Mouse (Mus musculus): ENCODE results near the gene Ttc23.

The Ttc23 gene

DNA sequence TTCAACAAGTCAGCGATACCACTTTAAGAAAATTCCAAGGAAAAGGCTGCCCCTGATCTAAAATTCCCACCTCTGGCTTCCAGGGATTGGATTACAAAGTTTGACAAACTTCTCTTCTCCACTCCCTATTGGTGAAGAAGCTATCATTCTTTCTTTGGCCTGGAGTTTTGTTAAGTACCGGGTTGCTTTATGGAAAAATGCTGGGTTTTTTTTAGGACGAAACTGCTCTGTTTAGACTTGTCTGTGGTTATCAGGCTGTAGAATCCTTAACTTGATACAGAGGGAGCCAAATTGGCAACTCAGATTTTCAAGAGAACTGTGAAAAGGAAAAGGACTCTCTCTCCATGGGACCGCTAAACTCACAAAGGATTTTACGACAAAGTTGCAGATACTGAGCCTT is at the start of gene Ttc23:
Gene Ttc23, plus strand, starts transcription at position 134 of the 400 bp plus-strand sequence.
- Histone ChIP-seq H3K4me3 (replicated peaks; ENCODE audit: low read length) (peak within 1 kb of the TSS; percentile 91), H3K36me3 (ENCODE audit: insufficient read depth, low read length) (no peaks in the 10 kb centered on the region)

DNA sequence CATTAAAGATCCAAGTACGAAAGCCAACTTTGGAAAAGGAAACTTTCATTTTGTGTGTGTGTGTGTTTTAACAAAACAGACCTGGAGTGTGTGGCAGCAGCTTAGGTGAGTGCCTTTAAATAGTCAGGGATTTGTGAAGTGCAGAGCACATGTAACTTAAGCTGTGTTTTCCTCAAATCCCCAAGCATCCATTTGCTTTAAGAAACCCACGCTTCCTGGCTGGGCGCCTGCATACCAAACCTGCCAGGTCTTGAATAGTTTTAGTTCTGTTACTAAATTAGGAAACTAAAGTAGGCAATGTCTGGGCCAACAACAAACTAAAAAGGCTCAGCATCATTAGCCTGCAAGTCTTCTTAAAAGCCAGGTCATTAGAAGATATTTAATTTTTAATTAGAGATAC is 49.2 kb upstream of the Ttc23 start:
- no peaks in the 10 kb centered on the region for H3K27me3 ChIP-seq (ENCODE audit: insufficient read depth, low read length)
- H3K4me1 ChIP-seq (replicated peaks; ENCODE audit: low read depth, low read length) = peaks cover 2% of the 10 kb centered on the region; the same call in 1 of the 2 replicates
- H3K4me3 ChIP-seq (replicated peaks; ENCODE audit: low read length) = no peak overlapping the region
- no peaks in the 10 kb centered on the region for H3K36me3 ChIP-seq (ENCODE audit: insufficient read depth, low read length)
- H3K9me3 ChIP-seq (ENCODE audit: low read length) = no peaks in the 10 kb centered on the region
- TF ChIP-seq CTCF (conservative IDR thresholded peaks at IDR 0.05; ENCODE audit: low read length) (no peak), POU5F1 (IDR thresholded peaks at IDR 0.05; ENCODE audit: borderline replicate concordance, low read length) (no peak)

More for the DNA sequence above, at the start of gene Ttc23:
- TF ChIP-seq POU5F1 (IDR thresholded peaks at IDR 0.05; ENCODE audit: borderline replicate concordance, low read length) = no peak
- no peak for TF ChIP-seq NANOG (IDR thresholded peaks at IDR 0.05; ENCODE audit: borderline replicate concordance, low read length)
- TF ChIP-seq CTCF (conservative IDR thresholded peaks at IDR 0.05; ENCODE audit: low read length) = no peak
- H3K9me3 ChIP-seq (ENCODE audit: low read length) = no peaks in the 10 kb centered on the region
- H3K27me3 ChIP-seq (ENCODE audit: insufficient read depth, low read length) = no peaks in the 10 kb centered on the region
- H3K4me1 ChIP-seq (replicated peaks; ENCODE audit: low read depth, low read length) = peaks cover 47% of the 10 kb centered on the region

DNA sequence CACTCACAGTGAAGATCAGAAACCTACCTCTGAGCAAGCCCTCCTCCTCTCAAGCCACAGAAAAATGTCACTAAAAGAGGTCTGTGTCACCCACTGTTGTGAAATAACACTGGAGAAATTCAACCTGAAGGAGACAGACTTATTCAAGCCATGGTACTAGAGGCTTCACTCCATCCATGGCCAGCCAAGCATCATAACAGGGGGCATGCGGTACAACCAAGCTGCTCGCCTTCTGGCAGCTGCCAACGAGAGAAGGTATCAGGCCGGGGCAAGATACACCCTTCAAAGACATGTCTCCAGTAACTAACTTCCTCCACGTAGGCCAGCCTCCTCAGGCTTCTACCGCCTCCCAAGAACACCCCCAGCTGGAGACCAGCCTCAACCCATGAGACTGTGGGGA is 42.1 kb upstream of the Ttc23 start:
- no peaks in the 10 kb centered on the region for H3K27me3 ChIP-seq (ENCODE audit: insufficient read depth, low read length)
- H3K9me3 ChIP-seq (ENCODE audit: low read length) = no peaks in the 10 kb centered on the region
- TF ChIP-seq CTCF (conservative IDR thresholded peaks at IDR 0.05; ENCODE audit: low read length) (no peak), POU5F1 (IDR thresholded peaks at IDR 0.05; ENCODE audit: borderline replicate concordance, low read length) (no peak), NANOG (IDR thresholded peaks at IDR 0.05; ENCODE audit: borderline replicate concordance, low read length) (no peak)

DNA sequence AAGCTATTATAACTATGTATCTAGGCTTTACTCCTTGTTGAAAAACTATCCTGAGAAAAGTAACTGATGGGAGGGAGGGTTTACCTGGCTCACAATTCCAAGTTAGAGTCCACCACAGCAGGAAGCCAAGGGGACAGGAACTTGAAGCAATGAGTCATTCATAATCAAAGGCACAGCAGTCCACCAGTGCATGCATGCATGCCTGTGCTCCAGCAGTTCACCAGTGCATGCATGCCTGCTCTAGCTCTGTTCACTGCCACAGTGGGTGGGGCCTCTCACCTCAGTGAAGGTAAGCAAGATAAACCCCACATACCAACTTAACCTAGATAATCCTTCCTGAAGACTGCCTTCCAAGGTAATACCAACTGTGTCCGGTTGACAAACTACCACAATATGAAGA is 41.0 kb upstream of the Ttc23 start:
- Histone ChIP-seq H3K27me3 (ENCODE audit: insufficient read depth, low read length) (no peaks in the 10 kb centered on the region), H3K9me3 (ENCODE audit: low read length) (no peaks in the 10 kb centered on the region), H3K36me3 (ENCODE audit: insufficient read depth, low read length) (peaks cover 3% of the 10 kb centered on the region; the same call in 1 of the 2 replicates), H3K4me3 (replicated peaks; ENCODE audit: low read length) (no peak overlapping the region), H3K4me1 (replicated peaks; ENCODE audit: low read depth, low read length) (peaks cover 4% of the 10 kb centered on the region; the same call in 1 of the 2 replicates)
- TF ChIP-seq CTCF (conservative IDR thresholded peaks at IDR 0.05; ENCODE audit: low read length) (no peak), POU5F1 (IDR thresholded peaks at IDR 0.05; ENCODE audit: borderline replicate concordance, low read length) (no peak), NANOG (IDR thresholded peaks at IDR 0.05; ENCODE audit: borderline replicate concordance, low read length) (no peak)

More for the DNA sequence above, 42.1 kb upstream of the Ttc23 start:
- H3K36me3 ChIP-seq (ENCODE audit: insufficient read depth, low read length) = no peaks in the 10 kb centered on the region
- H3K4me3 ChIP-seq (replicated peaks; ENCODE audit: low read length) = no peak overlapping the region
- H3K4me1 ChIP-seq (replicated peaks; ENCODE audit: low read depth, low read length) = peaks cover 6% of the 10 kb centered on the region; the same call in 1 of the 2 replicates

DNA sequence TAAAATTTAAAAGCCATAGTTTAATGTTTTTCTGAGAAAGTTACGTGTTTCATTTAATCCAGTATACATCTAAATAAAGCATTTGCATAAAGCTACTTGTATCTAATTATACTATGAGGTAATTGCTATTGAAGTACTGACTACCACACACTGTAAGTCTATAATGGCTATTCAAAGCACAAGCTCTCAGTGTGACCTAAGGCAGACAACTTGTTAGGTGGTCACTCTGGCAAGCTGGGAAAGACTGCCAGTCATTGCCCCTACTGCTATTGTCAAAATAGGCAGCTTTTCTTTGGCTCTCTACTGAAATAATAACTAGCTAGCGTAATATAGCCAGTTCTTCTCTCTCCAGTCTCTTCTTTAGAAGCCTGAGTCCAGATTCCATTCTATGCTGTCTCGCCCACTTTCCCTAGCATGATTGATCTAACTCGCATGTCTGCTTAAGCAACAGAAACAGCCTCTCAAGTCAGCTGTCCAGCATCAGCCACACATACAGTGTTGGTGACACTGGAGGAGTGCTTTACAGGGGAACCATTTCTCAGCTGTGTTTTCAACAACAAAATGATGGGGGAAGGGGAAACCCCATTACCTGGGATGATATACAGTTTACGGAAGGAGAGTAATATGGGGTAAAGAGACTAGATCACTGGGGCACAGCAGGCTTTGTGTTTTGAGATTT is 39.4 kb upstream of the Ttc23 start:
- no peak overlapping the region for H3K4me3 ChIP-seq (replicated peaks; ENCODE audit: low read length)
- H3K4me1 ChIP-seq (replicated peaks; ENCODE audit: low read depth, low read length) = peaks cover 4% of the 10 kb centered on the region; the same call in 1 of the 2 replicates
- H3K36me3 ChIP-seq (ENCODE audit: insufficient read depth, low read length) = peaks cover 10% of the 10 kb centered on the region
- H3K27me3 ChIP-seq (ENCODE audit: insufficient read depth, low read length) = no peaks in the 10 kb centered on the region
- no peak for TF ChIP-seq NANOG (IDR thresholded peaks at IDR 0.05; ENCODE audit: borderline replicate concordance, low read length)
- TF ChIP-seq CTCF (conservative IDR thresholded peaks at IDR 0.05; ENCODE audit: low read length) = no peak
- TF ChIP-seq POU5F1 (IDR thresholded peaks at IDR 0.05; ENCODE audit: borderline replicate concordance, low read length) = no peak
- peaks cover 5% of the 10 kb centered on the region; the same call in 1 of the 2 replicates for H3K9me3 ChIP-seq (ENCODE audit: low read length)

DNA sequence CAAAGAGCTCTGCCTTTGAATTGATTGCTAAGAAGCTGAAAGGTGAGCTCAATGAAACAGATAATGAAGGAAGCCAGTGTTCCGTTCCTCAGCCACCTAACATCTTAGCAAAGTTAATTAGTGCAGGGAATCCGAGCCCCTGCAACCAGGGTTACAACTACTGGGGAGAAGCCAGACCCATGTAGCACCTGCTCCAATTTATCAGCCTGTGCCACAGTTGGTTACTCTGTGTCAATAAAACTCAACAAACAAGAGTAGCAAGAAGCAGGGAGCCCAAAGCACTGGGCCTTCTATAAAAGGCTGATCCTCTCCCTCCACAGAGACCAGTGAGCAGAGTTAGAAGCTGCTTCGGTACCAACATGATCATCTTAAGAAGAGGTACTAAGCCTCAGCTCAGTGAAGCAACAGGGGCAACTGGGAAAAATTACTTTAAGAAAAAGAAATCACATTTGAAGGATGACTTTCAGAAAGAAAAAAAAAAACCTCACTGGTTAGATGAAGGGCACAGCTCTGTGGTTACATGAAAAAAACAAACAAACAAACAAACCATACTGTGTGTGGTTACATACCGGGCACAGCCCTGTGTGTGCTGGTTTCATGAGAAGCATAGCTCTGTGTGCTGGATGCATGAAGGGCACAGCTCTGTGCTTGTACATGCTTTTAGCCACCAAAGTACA is 38.7 kb upstream of the Ttc23 start:
- Histone ChIP-seq H3K4me3 (replicated peaks; ENCODE audit: low read length) (no peak overlapping the region), H3K27me3 (ENCODE audit: insufficient read depth, low read length) (no peaks in the 10 kb centered on the region), H3K36me3 (ENCODE audit: insufficient read depth, low read length) (peaks cover 10% of the 10 kb centered on the region), H3K9me3 (ENCODE audit: low read length) (peaks cover 5% of the 10 kb centered on the region; the same call in 1 of the 2 replicates), H3K4me1 (replicated peaks; ENCODE audit: low read depth, low read length) (peaks cover 9% of the 10 kb centered on the region)
- TF ChIP-seq CTCF (conservative IDR thresholded peaks at IDR 0.05; ENCODE audit: low read length) (no peak), NANOG (IDR thresholded peaks at IDR 0.05; ENCODE audit: borderline replicate concordance, low read length) (no peak), POU5F1 (IDR thresholded peaks at IDR 0.05; ENCODE audit: borderline replicate concordance, low read length) (no peak)

DNA sequence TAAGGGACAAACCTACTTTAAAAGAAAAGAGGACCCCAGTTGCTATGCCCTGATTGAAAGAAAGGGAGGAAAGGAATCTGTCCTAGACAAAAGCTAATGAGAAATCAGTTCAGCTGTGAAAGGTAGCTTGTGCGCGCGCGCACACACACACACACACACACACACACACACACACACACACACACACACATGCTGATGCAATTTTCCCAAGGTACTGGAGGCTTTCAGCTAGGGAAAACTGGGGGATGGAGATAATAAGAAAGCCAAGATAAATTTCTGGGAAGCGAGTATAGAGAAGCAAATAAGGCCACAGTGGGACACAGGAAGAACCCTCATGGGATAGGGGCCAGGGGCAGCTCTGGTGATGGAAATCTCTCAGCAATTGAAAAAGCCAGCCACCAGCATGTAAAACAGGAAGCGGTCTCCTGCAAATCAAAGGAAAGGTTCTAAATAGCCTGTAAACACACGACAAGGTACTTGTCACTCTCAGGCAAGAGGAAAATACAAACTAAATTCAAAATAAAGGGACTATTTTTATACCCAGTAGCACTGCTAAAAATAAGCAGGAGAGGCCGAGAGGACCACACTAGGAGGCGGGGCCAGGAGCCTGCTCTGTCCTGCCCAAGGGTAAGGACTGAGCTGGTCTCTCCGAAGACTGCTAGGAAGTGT is 33.3 kb upstream of the Ttc23 start:
- no peak overlapping the region for H3K4me3 ChIP-seq (replicated peaks; ENCODE audit: low read length)
- TF ChIP-seq NANOG (IDR thresholded peaks at IDR 0.05; ENCODE audit: borderline replicate concordance, low read length) (no peak), POU5F1 (IDR thresholded peaks at IDR 0.05; ENCODE audit: borderline replicate concordance, low read length) (no peak), CTCF (conservative IDR thresholded peaks at IDR 0.05; ENCODE audit: low read length) (no peak)

DNA sequence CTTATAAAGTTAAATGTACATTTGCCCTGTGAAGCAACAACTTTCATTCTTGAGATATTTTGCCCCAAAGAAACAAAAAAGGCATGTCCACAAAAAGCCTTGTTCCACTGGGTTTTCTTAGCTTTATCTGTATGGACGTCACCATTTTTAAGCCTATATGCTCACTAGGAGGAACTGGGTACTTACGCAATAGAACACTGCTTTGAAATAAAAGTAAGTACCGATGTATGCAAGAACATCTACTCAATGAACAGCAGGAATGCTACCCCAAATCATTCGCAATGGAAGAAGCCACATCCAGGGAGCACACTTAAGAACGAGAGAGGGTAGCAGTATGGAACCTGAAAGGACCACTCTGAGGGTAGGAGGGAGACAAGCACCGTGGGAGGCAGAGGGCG is 32.7 kb upstream of the Ttc23 start:
- TF ChIP-seq POU5F1 (IDR thresholded peaks at IDR 0.05; ENCODE audit: borderline replicate concordance, low read length) = no peak
- peaks cover 5% of the 10 kb centered on the region; the same call in 1 of the 2 replicates for H3K9me3 ChIP-seq (ENCODE audit: low read length)
- no peaks in the 10 kb centered on the region for H3K27me3 ChIP-seq (ENCODE audit: insufficient read depth, low read length)
- no peak overlapping the region for H3K4me3 ChIP-seq (replicated peaks; ENCODE audit: low read length)
- peaks cover 15% of the 10 kb centered on the region for H3K4me1 ChIP-seq (replicated peaks; ENCODE audit: low read depth, low read length)
- peaks cover 20% of the 10 kb centered on the region for H3K36me3 ChIP-seq (ENCODE audit: insufficient read depth, low read length)

More for the DNA sequence above, 33.3 kb upstream of the Ttc23 start:
- Histone ChIP-seq H3K9me3 (ENCODE audit: low read length) (peaks cover 5% of the 10 kb centered on the region; the same call in 1 of the 2 replicates), H3K36me3 (ENCODE audit: insufficient read depth, low read length) (peaks cover 20% of the 10 kb centered on the region), H3K4me1 (replicated peaks; ENCODE audit: low read depth, low read length) (peaks cover 15% of the 10 kb centered on the region), H3K27me3 (ENCODE audit: insufficient read depth, low read length) (no peaks in the 10 kb centered on the region)
